In the genomic region with DNA sequence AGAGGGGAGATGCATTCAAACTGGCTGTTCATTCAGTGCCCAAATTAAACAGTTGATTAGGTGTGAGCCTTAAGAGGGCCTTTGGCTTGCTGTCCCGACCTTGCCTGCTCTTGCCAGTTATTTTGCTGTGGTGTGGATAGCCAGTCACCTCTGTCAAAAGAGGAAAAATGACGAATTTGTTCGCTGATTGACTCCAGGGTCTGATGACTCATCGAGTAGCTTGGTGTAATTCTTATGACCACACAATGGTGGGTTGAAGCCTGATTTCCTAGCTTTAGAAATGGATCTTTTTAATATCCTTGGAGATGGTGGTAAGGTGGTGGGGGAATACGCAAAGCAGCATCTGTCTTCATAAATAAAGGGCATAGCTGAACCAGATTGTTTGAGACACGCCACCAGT, we compare ENCODE assay signal across 18 mouse cellular contexts.
DNase-seq lines count a peak whose midpoint lies in the region.
"Had no signal": no experiment of that assay in that cellular context is flagged by ENCODE, and none has a peak within 500 bp of the region (broad histone marks: within the 10 kb centered on the region; RNA-seq: fewer than 3 reads in every experiment).

No protein-coding gene starts in this region.

- peak; percentile 74 for DNase-seq in heart, adult 11 months
- no peak for DNase-seq in heart, adult 9 months (ENCODE audit: low spot score in 2 of 2)
- DNase-seq in 3134 (ENCODE audit: extremely low read depth, insufficient read length, low spot score) (peak; percentile 38), 416B (ENCODE audit: low read depth) (peak; percentile 81), NIH3T3 (ENCODE audit: low read depth) (peak; percentile 57)
- DNase-seq in retina, postnatal 1 day, result no peak
- no peak for DNase-seq in frontal cortex, postnatal 10 days (ENCODE audit: low spot score in 2 of 2)
- DNase-seq: adrenal gland, adult 2 months; adrenal gland, postnatal 10 days; adrenal gland, postnatal 25 days; cerebellum, adult 11 months; cerebellum, adult 18-20 months; cerebellum, adult 8-10 months; cerebellum, adult 9-11 months; cerebellum, postnatal 14 days; cerebellum, postnatal 36 days; embryo, embryonic 11 days; forebrain, postnatal 0 days had no signal

Comparison
In these comparisons a context has a peak if more than half of its experiments do, and no peak if none do; other contexts are left out.
1. DNase-seq: peak in heart, adult 11 months (single experiment), 3134 (single experiment), 416B (single experiment) and NIH3T3 (single experiment); none in heart, adult 9 months (0 of 2), retina, postnatal 1 day (single experiment) and frontal cortex, postnatal 10 days (0 of 2).